Mouse (Mus musculus) spleen, adult 2 months (tissue): Measurements from ENCODE around the gene Myo16.

ENCODE experiments used
- CTCF ChIP-seq: fragments of 200-500 bp; IDR thresholded peaks from 2 replicates; pipeline ENCODE4 v1.5.1; 2011; ENCODE audit warnings: mild to moderate bottlenecking, inconsistent platforms; ENCODE audit not compliant: insufficient read depth, insufficient read length, insufficient replicate concordance; ENCODE audit errors: extremely low read depth
- POLR2A ChIP-seq: fragments of 200-500 bp; IDR thresholded peaks from 2 replicates; pipeline ENCODE4 v1.6.1; 2011; ENCODE audit warnings: low read depth, low read length, inconsistent platforms

- no peak for TF ChIP-seq POLR2A
- TF ChIP-seq CTCF: no peak
Measured at GRCm38 (mm10) chr8:10665821-10666283, 512.1 kb downstream of the Myo16 start.
